Mouse (Mus musculus) T-helper 17 cell (primary cell): Measurements from ENCODE around the gene Prkn.

ENCODE experiments used
- in situ Hi-C, 2 experiments: fragments of 300-600 bp; cut with MboI, MseI; formaldehyde crosslinking; loops; 1 replicate in 1 of 2; 2 replicates in 1 of 2; pipeline ENCODE4 v1.15.1; 2025; ENCODE audit warnings: high pct_unique_total_duplicates in 2 of 2

The Prkn gene

GRCm38 (mm10) chr17:11981666-11982065 is 1141.5 kb downstream of the Prkn start:
- in situ Hi-C loops: no loop called here

GRCm38 (mm10) chr17:11988110-11988837 is 1148.1 kb downstream of the Prkn start:
- in situ Hi-C loops: no loop called here

DNA sequence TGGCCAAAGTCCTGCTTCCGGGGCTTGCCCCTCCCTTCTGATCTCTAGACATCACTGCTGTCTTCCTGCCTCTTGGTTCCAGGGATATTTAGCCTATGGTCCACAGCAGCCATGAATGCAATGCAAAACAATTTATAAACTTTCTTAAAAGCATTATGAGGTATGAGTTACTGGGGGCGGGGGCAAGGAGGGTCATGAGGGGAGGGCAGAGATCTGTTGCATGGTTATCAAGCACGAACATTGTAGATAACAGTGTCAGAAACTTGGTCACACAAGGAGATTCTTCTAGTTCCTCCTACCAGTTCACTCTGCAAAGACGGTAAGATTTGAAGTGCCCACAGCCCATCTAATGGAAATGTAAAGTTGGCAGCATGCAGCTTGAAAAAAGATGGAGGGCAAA is 1149.1 kb downstream of the Prkn start:
- in situ Hi-C loops: no loop called here

GRCm38 (mm10) chr17:11990386-11991087 is 1150.4 kb downstream of the Prkn start:
- in situ Hi-C loops: loop anchor here in 1 of 2 experiments (10.0 kb wide), 1 partner anchor 506 kb away; no protein-coding TSS in a partner anchor

DNA sequence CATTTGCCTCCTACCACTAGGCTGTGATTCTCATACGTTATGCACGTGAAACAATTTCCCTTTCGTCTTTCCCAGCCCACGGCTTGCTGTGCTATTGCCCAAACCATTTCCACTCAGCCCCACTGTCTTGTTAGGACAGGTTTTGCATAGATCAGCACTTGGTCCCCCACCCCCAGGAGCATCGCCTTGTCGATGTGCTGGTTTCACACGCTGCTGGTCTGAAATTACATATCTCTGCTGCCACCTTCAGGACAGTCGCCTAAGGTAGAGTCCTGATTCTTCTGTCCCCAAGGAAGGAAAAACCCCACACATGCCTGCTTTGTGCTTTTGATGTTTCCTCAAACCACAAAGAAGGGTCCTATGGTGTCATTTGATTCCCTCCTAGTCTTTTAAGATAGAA is 1153.1 kb downstream of the Prkn start:
- in situ Hi-C loops: loop anchor here in 1 of 2 experiments (10.0 kb wide), 1 partner anchor 508 kb away; no protein-coding TSS in a partner anchor

DNA sequence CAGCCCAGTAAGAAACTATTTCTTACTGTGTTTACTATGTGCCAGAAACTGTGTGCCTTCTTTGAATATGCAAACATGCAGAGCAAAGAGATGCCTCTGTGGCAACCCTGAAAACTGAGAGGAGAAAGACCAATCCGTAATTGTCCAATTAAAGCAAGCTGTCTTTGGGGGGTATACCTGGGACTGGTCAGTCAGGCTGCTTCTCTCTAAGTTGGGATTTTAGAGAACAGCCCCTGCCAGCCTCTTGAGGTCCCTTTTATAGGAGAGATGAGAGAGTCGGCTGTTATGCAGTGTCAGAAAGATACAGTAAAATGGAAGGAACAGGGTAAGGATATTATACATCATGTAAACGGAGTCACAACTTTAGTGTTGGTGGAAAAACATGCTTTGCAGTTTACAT is 1154.1 kb downstream of the Prkn start:
- in situ Hi-C loops: loop anchor here in 1 of 2 experiments (10.0 kb wide), 1 partner anchor 509 kb away; no protein-coding TSS in a partner anchor

DNA sequence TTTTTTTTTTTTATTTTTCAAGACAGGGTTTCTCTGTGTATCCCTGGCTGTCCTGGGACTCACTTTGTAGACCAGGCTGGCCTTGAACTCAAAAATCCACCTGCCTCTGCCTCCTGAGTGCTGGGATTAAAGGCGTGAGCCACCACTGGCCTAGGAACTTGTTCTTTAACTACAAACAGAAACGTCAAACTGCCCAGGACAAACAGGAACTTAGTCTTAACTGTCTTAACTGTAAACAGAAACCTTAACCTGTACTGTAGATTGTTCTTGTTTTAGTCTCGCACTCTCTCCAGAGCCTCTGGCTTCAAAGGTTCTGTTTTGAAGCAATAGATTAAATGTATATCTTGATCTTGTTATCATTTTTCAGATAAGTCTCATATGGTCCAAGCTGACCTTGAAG is 1154.6 kb downstream of the Prkn start:
- in situ Hi-C loops: loop anchor here in 1 of 2 experiments (10.0 kb wide), 1 partner anchor 510 kb away; no protein-coding TSS in a partner anchor

DNA sequence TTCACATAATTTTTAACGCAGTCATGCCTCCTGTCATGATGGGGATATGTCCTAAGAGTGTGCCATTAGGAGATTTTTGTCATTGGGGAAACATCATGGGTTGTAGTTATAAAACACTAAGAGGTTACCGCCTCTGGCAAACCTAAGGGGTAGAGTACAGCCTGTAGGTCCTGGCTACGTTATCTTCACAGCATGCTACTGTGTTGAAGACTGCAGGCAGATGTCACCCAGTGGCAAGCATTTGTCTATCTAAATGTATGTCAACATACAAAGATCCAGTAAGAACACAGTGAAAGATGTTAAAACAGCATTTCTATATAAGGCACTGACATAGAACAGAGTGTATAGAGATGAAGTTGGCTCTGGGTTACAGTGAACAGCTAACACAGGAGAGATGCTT is 1155.3 kb downstream of the Prkn start:
- in situ Hi-C loops: loop anchor here in 1 of 2 experiments (10.0 kb wide), 1 partner anchor 511 kb away; no protein-coding TSS in a partner anchor

- in situ Hi-C loops: loop anchor here in 1 of 2 experiments (10.0 kb wide), 1 partner anchor 512 kb away; no protein-coding TSS in a partner anchor
Measured at GRCm38 (mm10) chr17:11996311-11996710, 1156.1 kb downstream of the Prkn start.

- in situ Hi-C loops: no loop called here
Measured at GRCm38 (mm10) chr17:12000285-12000684, 1160.1 kb downstream of the Prkn start.

DNA sequence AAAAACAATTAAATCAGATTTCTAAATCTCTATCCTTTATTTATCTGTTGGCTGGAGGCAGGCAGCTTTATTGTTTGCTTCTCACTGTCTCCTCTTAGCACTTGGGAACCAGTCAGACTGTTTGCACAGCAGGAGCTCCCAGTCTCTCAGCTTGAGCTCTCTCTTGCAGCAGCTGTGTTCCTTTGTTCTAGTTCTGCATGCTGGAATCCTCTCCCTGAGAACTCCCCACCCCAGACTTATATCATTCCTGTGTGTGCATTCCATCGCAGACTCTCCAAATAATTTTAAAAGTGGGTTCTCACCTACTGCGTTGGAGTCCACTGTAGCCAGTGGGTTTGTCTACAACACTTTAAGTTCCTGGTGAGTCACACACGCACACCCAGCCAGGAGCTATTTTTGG is 1181.1 kb downstream of the Prkn start:
- in situ Hi-C loops: no loop called here

GRCm38 (mm10) chr17:12029362-12029761 is 1189.2 kb downstream of the Prkn start:
- in situ Hi-C loops: loop anchor here in 1 of 2 experiments (5.0 kb wide), 1 partner anchor 353 kb away; no protein-coding TSS in a partner anchor

DNA sequence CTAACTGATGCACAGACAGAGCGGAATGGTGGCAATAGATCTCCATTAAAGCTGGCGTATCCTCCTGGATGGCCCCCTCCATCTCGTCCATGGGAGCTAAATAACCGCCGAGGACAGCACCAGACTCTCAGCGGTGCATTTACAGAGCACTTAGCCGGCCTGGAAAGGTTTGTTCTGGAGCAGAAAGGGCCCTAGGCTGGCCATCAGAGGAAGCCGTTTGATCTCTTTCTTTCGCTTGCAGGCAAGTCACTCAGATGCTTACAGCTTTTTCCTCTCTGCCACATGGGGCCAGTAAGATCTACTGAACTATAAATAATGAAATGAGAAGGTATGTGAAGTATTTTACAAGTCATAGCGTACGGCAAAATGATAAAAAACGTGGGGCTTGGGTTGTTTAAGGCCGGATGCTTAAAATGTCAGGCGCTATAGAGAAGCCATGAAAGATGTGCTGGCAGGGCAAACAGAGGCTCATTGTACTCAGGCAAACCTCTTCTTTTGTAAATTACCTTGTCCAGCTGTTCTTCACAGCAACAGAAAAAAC is 1189.8 kb downstream of the Prkn start:
- in situ Hi-C loops: loop anchor here (5.0 to 10.0 kb wide), 2 partner anchors 352 to 1725 kb away; no protein-coding TSS in a partner anchor

- in situ Hi-C loops: loop anchor here in 1 of 2 experiments (10.0 kb wide), 1 partner anchor 1726 kb away; no protein-coding TSS in a partner anchor
Measured at GRCm38 (mm10) chr17:12030556-12031160, 1190.5 kb downstream of the Prkn start.

DNA sequence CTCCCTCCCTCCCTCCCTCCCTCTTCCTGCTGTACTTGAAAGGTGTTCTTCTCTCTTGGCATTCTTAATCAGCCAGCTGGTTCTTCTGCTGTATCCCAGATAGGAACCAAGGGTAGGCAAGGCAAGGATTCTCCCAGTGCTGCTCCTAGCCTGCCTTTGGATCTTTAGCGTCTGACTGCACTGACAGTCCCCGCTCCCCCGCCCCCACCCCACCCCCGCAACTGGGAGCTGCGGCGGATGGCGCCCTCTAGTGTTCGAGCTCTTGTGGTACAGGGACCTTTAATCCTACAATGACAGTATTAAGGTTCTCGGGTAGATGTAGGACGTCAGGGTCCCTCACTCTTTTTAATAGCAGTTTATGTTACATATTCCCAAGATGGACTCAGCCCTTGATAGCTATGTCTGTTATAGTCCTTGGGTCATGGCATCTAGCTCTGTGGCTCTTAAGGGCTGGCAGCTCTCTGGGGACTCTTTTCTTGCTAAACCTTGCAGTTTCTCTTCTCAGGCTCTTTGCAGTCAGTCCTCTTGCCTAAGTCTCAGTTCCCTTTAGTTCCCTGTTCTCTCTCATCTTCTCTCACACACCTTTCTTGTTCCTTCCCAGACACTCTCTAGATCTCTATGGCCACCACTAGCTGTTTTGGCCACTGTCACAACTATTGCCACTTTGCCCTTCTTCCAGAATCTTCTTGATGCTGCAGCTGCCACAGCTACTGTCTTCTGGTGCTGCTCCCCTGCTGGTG is 1191.2 kb downstream of the Prkn start:
- in situ Hi-C loops: loop anchor here in 1 of 2 experiments (10.0 kb wide), 1 partner anchor 1727 kb away; no protein-coding TSS in a partner anchor

GRCm38 (mm10) chr17:12032014-12032791 is 1192.0 kb downstream of the Prkn start:
- in situ Hi-C loops: loop anchor here in 1 of 2 experiments (10.0 kb wide), 1 partner anchor 1727 kb away; no protein-coding TSS in a partner anchor

- in situ Hi-C loops: loop anchor here (5.0 to 10.0 kb wide), 2 partner anchors 177 to 1731 kb away; no protein-coding TSS in a partner anchor
Measured at GRCm38 (mm10) chr17:12035386-12035785, 1195.2 kb downstream of the Prkn start.

DNA sequence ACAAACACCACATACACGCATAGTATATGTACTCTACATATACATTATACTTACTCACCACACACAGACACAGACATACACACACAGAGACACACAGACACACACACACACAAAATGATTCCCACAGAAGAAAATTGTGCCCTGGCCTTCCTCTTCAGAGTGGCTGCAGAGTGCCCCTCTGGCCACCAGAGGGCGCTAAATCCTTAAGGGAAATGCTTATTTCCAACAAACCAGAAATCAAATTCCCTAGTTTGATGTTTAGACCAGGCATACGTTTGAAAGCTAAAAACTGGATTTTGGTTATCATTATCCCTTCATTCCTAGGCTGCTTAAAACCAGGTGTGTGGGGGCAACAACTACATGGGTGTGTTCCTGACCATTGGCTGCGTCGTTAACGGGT is 1196.0 kb downstream of the Prkn start:
- in situ Hi-C loops: loop anchor here (5.0 to 10.0 kb wide), 2 partner anchors 176 to 1731 kb away; no protein-coding TSS in a partner anchor

GRCm38 (mm10) chr17:12037065-12037464 is 1196.9 kb downstream of the Prkn start:
- in situ Hi-C loops: loop anchor here (5.0 to 10.0 kb wide), 2 partner anchors 175 to 1732 kb away; no protein-coding TSS in a partner anchor
